Mouse (Mus musculus) E14TG2a.4 (cell line): ENCODE measurements at regions not wholly inside any gene's neighbourhood (a gene's known extent, or its start where the extent isn't known, plus 50 kb on each side); places are given as distances from the start of the nearest gene placed in this dataset.
A peak's percentile ranks its signal among the peaks of the same experiment; 100 is the strongest.

Experiments
- H3K27me3 ChIP-seq: 2 replicates; pipeline ENCODE4 v1.6.1; 2014; ENCODE audit warnings: low read length, control low read depth; ENCODE audit not compliant: insufficient read depth
- H3K36me3 ChIP-seq: 2 replicates; pipeline ENCODE4 v1.6.1; 2014; ENCODE audit warnings: low read length, control low read depth; ENCODE audit not compliant: insufficient read depth
- H3K4me1 ChIP-seq: replicated peaks from 2 replicates; pipeline ENCODE4 v1.6.1; 2014; ENCODE audit warnings: low read depth, low read length, control low read depth
- H3K4me3 ChIP-seq: replicated peaks from 2 replicates; pipeline ENCODE4 v1.5.1; 2014; ENCODE audit warnings: mild to moderate bottlenecking, low read length
- H3K9me3 ChIP-seq: 2 replicates; pipeline ENCODE4 v1.6.1; 2014; ENCODE audit warnings: low read length, control low read depth
- CTCF ChIP-seq: conservative IDR thresholded peaks from 2 replicates; pipeline ENCODE4 v1.5.1; 2014; ENCODE audit warnings: low read length
- NANOG ChIP-seq: IDR thresholded peaks from 2 replicates; pipeline ENCODE4 v1.6.1; 2014; ENCODE audit warnings: borderline replicate concordance, low read length, mixed read lengths
- POU5F1 ChIP-seq: IDR thresholded peaks from 2 replicates; pipeline ENCODE4 v1.6.1; 2014; ENCODE audit warnings: low read length, borderline replicate concordance

DNA sequence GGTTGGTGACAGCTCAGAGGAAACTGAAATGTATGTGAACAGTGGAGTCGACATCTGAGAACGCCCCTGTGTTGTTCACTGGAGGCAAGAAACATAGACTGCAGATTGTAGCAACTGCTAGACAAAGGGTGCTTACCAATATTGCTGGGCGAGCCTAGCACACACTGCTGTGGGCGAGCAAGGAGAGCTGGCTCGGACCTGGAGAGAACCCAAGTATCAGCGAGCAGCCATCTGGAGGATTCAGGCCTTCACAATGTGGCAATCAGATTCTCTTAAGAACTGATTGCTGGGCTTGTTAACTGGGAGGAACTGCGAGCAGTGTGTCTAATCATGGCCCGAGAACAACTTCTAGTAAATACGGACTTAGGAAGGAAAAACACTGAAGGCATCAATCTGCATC lies 128.8 kb upstream of the Nmur2 start:
- no peaks in the 10 kb centered on the region for H3K4me1 ChIP-seq
- H3K27me3 ChIP-seq = no peaks in the 10 kb centered on the region
- H3K36me3 ChIP-seq = no peaks in the 10 kb centered on the region
- TF ChIP-seq CTCF (no peak), NANOG (no peak), POU5F1 (no peak)
- no peak overlapping the region for H3K4me3 ChIP-seq
- H3K9me3 ChIP-seq = no peaks in the 10 kb centered on the region

DNA sequence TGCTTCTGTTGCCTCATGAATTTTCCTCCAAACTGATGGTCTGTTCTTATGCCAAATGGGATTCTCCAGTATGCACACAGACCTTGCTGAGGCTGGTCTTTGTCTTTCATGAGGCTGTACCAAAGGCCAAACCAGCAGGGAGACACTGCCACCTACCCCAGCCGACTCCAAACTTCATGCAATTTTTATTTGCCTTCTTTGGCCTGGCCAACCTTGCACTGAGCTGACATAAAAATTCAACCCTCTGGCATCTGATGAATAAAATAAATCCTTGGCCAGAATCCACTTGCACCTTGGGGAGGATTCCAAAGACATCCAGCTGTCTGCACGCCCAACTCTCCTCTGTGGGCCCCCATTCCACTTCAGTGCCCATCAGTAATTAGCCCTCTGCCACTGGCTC lies 126.0 kb upstream of the Nmur2 start:
- H3K9me3 ChIP-seq = no peaks in the 10 kb centered on the region
- no peaks in the 10 kb centered on the region for H3K36me3 ChIP-seq
- no peaks in the 10 kb centered on the region for H3K27me3 ChIP-seq
- TF ChIP-seq NANOG (no peak), CTCF (no peak), POU5F1 (no peak)
- H3K4me3 ChIP-seq = no peak overlapping the region
- no peaks in the 10 kb centered on the region for H3K4me1 ChIP-seq

DNA sequence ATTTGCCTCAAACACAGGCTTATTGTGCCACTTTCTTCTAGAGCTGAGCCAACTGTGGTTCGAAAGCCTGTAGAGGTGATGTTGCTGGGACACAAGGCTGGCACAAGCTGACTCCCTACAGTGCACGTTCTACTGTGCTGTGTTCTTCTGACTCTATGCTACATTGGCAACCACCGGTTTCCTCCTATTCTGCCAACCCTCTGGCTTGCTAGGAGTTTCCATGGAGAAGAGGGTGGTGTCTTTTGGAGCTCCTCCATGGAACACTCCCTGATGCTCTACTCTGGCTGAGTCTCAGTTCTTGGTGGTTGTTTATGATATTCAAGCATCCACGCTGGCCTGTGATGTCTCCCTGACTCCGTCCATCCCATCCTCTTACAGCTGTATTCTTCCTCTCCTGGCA lies 124.9 kb upstream of the Nmur2 start:
- H3K9me3 ChIP-seq = no peaks in the 10 kb centered on the region

DNA sequence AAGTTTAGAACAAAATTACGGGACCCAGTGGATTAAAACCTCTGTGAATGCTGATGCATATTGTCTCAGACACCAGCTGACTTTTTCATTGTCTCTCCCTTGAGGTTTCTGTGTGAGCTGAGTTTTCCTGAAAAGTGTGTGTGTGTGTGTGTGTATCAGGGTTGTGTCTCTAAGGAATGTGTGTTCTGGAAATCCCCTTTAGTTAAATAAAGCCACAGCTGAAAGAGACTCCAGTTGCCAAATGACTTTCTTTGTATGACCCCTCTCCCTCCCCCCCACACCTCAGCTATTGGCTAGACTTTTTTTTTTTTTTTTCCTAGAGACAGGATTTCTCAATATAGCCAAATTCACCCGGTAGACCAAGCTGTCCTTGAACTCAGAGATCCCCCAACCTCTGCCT lies 119.5 kb upstream of the Nmur2 start:
- H3K4me3 ChIP-seq = no peak overlapping the region
- peaks cover 5% of the 10 kb centered on the region for H3K4me1 ChIP-seq
- TF ChIP-seq CTCF (no peak), NANOG (no peak), POU5F1 (no peak)
- H3K9me3 ChIP-seq = no peaks in the 10 kb centered on the region
- no peaks in the 10 kb centered on the region for H3K36me3 ChIP-seq
- H3K27me3 ChIP-seq = no peaks in the 10 kb centered on the region

More for the DNA sequence above, 124.9 kb upstream of the Nmur2 start:
- Histone ChIP-seq H3K36me3 (no peaks in the 10 kb centered on the region), H3K4me1 (no peaks in the 10 kb centered on the region), H3K4me3 (no peak overlapping the region), H3K27me3 (no peaks in the 10 kb centered on the region)
- TF ChIP-seq POU5F1 = no peak
- TF ChIP-seq NANOG = no peak
- TF ChIP-seq CTCF = no peak

DNA sequence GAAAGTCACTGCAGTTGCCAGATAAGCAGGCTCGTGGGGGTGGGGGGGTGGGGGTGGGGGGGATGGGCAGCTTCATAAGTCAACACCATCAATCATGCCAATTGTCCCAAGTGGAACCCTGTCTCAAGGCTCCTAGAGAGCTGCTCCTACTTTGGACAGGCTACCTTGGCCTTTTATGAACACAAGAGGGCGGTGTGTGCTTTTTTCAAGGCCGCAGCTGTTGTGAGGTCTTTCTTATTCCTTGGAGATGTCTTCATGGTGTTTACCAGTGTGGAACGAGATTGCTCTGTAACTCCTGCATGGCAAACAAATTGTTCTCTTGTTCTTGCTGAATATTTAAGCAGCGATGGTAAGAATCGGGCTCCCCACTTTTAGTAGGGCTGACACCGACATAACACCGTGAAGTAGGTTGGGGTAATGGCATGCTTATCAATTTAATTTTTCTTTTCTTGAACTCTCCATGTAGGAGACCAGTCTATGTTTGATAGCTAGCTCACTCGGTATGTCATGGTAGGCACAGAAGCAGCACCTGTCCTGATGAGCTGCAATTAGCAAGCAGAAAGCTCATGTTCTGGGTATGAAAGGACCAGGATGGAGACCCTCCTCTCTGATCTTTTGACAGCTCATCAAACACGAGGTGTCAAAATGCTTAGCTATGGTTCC lies 118.7 kb upstream of the Nmur2 start:
- TF ChIP-seq NANOG (no peak), POU5F1 (no peak), CTCF (peak; percentile 35)
- Histone ChIP-seq H3K27me3 (no peaks in the 10 kb centered on the region), H3K4me3 (no peak overlapping the region), H3K9me3 (no peaks in the 10 kb centered on the region), H3K36me3 (no peaks in the 10 kb centered on the region), H3K4me1 (peaks cover 5% of the 10 kb centered on the region)

DNA sequence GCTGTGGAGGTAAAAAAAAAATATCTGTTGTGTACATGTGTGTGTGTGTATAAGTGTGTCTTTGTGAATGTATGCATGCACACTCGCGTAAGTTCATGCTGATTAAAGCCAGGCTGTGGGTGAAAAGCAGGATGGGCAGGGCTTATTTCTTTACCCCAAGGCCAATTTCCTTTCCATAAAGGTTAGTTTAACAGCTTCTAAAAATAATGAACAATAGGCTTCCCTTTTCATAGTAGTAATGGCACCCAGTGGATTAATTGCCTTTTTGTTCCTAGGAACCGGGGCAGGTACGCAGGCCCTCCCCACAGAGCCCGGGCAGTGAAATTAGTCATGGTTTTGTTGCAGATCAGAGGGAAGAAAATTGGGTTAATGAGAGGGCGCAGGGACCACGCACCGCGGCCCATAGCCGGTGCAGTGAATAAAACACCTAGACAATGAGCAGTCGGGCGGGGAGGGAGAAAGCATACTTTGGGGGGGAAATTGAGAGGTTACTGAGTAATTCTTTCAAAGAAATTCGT lies 110.1 kb upstream of the Nmur2 start:
- no peaks in the 10 kb centered on the region for H3K27me3 ChIP-seq
- TF ChIP-seq NANOG (no peak), POU5F1 (no peak), CTCF (no peak)

DNA sequence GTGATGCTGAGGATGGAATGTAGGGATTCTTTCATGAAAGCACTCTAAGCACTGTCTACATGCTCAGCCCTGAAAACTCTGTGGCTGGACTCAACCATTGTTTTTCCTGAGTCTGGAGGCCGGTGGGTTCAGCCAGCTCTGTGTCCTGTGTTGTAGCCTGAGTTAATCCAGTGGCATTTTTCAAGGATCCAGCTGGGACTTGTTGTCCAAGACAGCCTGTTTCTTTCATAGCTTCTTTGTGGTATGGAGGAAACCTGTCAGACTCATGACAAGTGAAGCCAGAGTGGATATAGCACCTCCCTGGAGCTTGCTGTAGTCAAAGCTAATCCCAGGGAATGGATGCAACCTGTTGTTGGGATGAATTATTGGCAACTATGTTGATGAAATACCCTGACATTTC lies 108.9 kb upstream of the Nmur2 start:
- H3K27me3 ChIP-seq = no peaks in the 10 kb centered on the region
- peaks cover 7% of the 10 kb centered on the region; the same call in 1 of the 2 replicates for H3K4me1 ChIP-seq
- H3K4me3 ChIP-seq = no peak overlapping the region
- peaks cover 10% of the 10 kb centered on the region; the same call in 1 of the 2 replicates for H3K9me3 ChIP-seq
- no peak for TF ChIP-seq POU5F1
- TF ChIP-seq CTCF = no peak
- TF ChIP-seq NANOG = no peak
- H3K36me3 ChIP-seq = no peaks in the 10 kb centered on the region

More for the DNA sequence above, 110.1 kb upstream of the Nmur2 start:
- peaks cover 7% of the 10 kb centered on the region; the same call in 1 of the 2 replicates for H3K4me1 ChIP-seq
- no peaks in the 10 kb centered on the region for H3K36me3 ChIP-seq
- no peak overlapping the region for H3K4me3 ChIP-seq
- peaks cover 10% of the 10 kb centered on the region; the same call in 1 of the 2 replicates for H3K9me3 ChIP-seq

DNA sequence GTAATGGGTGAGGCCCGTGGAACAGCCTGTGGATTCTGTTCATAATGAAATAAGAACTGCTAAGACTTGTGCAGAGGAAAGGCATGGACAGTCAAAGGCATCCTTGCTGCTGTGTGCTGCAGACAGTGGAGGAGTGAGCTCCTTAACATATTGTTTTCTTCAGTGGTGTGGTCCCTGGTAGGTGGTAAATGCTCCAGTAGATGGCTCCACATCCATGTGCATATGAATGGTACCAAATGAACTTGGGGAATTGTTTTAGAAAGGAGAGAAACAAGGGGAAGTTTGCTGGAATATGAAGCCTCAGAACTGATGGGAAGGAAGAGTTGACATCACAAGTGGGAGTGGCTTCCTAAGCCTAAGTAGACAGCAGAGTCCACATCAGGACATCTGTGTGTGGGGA lies 108.1 kb upstream of the Nmur2 start:
- H3K4me3 ChIP-seq = no peak overlapping the region
- H3K36me3 ChIP-seq = no peaks in the 10 kb centered on the region
- no peaks in the 10 kb centered on the region for H3K27me3 ChIP-seq
- peaks cover 10% of the 10 kb centered on the region; the same call in 1 of the 2 replicates for H3K9me3 ChIP-seq
- peaks cover 7% of the 10 kb centered on the region; the same call in 1 of the 2 replicates for H3K4me1 ChIP-seq
- TF ChIP-seq CTCF = no peak
- TF ChIP-seq POU5F1 = no peak
- TF ChIP-seq NANOG = no peak

DNA sequence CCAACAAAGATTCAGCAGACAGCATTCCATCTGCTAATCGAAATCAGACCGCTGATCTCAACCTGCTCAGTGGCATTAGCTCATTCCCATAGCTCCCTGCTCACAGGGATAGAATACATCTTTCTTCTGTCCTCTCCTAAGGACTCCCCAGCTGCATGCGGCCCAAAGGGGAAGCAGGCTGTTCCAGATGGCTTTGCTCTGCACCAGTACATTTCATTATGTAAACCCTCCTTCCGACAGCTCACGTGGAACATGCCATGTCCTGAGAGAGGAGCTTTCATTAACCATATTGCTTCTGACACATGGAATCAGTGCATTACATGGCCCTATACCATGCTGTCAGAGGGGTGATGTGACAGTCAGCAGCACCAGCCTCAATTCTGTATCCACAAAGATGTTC lies 105.9 kb upstream of the Nmur2 start:
- no peak overlapping the region for H3K4me3 ChIP-seq
- H3K27me3 ChIP-seq = no peaks in the 10 kb centered on the region
- H3K9me3 ChIP-seq = peaks cover 10% of the 10 kb centered on the region; the same call in 1 of the 2 replicates
- H3K36me3 ChIP-seq = no peaks in the 10 kb centered on the region
- no peaks in the 10 kb centered on the region for H3K4me1 ChIP-seq
- TF ChIP-seq CTCF (no peak), POU5F1 (no peak), NANOG (no peak)
